ENCODE assay signal across 11 mouse cellular contexts in genomic region chr12:79535532-79536437, GRCm38 (mm10).
A peak's percentile ranks its signal among the peaks of the same experiment; 100 is the strongest.
DNase-seq lines count a peak whose midpoint lies in the region; ATAC-seq lines count a peak whose summit lies in the region.
"Had no signal": no experiment of that assay in that cellular context is flagged by ENCODE, and none has a peak within 500 bp of the region (broad histone marks: within the 10 kb centered on the region; RNA-seq: fewer than 3 reads in every experiment).

No protein-coding gene starts in this region.

- no peak overlapping the region for H3K4me2 ChIP-seq in hindbrain, embryonic 12.5 days (replicated peaks)
- H3K4me2 ChIP-seq in hindbrain, embryonic 16.5 days (ENCODE audit: low read length), result no peak overlapping the region
- no peak overlapping the region for H3K4me2 ChIP-seq in embryonic facial prominence, embryonic 11.5 days (ENCODE audit: low read depth, low read length)
- H3K4me2 ChIP-seq in heart, embryonic 15.5 days, result no peak overlapping the region
- H3K4me2 ChIP-seq in liver, embryonic 12.5 days, result no peak overlapping the region

- intact Hi-C loops in left cerebral cortex, postnatal 25 days (cut with DNase I), result no loop called here

- no peak overlapping the region for H3K27ac ChIP-seq in hindbrain, embryonic 12.5 days
- no peak overlapping the region for H3K27ac ChIP-seq in hindbrain, embryonic 16.5 days (ENCODE audit: low read depth, low read length)
- H3K27ac ChIP-seq in embryonic facial prominence, embryonic 11.5 days (replicated peaks; ENCODE audit: low read depth, low read length), result no peak overlapping the region; the same call in 1 of the 2 replicates
- peak overlapping the region; percentile 59 for H3K27ac ChIP-seq in heart, embryonic 15.5 days
- H3K27ac ChIP-seq in liver, embryonic 12.5 days, result no peak overlapping the region

- peaks cover 21% of the 10 kb centered on the region for H3K4me1 ChIP-seq in hindbrain, embryonic 12.5 days
- no peaks in the 10 kb centered on the region for H3K4me1 ChIP-seq in hindbrain, embryonic 16.5 days (ENCODE audit: control insufficient read depth, insufficient read depth, low read depth, low read length)
- H3K4me1 ChIP-seq in embryonic facial prominence, embryonic 11.5 days (ENCODE audit: control insufficient read depth, insufficient read depth, low read length), result no peaks in the 10 kb centered on the region
- H3K4me1 ChIP-seq in heart, embryonic 15.5 days (replicated peaks), result peaks cover 41% of the 10 kb centered on the region
- H3K4me1 ChIP-seq in liver, embryonic 12.5 days, result peaks cover 3% of the 10 kb centered on the region; the same call in 1 of the 2 replicates

- peak; percentile 56; the same call in 1 of the 2 replicates for ATAC-seq in hindbrain, embryonic 12.5 days (ENCODE audit: low FRiP score)
- no peak for ATAC-seq in hindbrain, embryonic 16.5 days
- ATAC-seq in embryonic facial prominence, embryonic 11.5 days (replicated peaks; ENCODE audit: insufficient number of reproducible peaks, low FRiP score, low TSS enrichment, low read depth), result no peak
- no peak for ATAC-seq in heart, embryonic 15.5 days (replicated peaks; ENCODE audit: insufficient number of reproducible peaks, insufficient read depth, low FRiP score, low read depth)
- ATAC-seq in liver, embryonic 12.5 days, result no peak

- H3K27me3 ChIP-seq in hindbrain, embryonic 12.5 days, result no peaks in the 10 kb centered on the region
- no peaks in the 10 kb centered on the region for H3K27me3 ChIP-seq in hindbrain, embryonic 16.5 days (replicated peaks; ENCODE audit: control insufficient read depth, insufficient read depth, low read length)
- H3K27me3 ChIP-seq in embryonic facial prominence, embryonic 11.5 days (ENCODE audit: control insufficient read depth, insufficient read depth, low read length), result no peaks in the 10 kb centered on the region
- no peaks in the 10 kb centered on the region for H3K27me3 ChIP-seq in heart, embryonic 15.5 days
- H3K27me3 ChIP-seq in liver, embryonic 12.5 days (replicated peaks), result no peaks in the 10 kb centered on the region

- DNase-seq in Muller cell, postnatal 12 days (ENCODE audit: inconsistent ontology term), result peak; percentile 72
- peak; percentile 47 for DNase-seq in embryonic facial prominence, embryonic 11.5 days (ENCODE audit: low spot score)
- DNase-seq in left cerebral cortex, postnatal 25 days (ENCODE audit: low spot score in 2 of 2), result no peak
- DNase-seq in cerebellum, adult 11 months, result no peak
- DNase-seq: adrenal gland, adult 2 months; cerebellum, postnatal 10 days; right cerebral cortex, postnatal 14 days had no signal

- H3K9ac ChIP-seq in hindbrain, embryonic 12.5 days, result no peak overlapping the region
- no peak overlapping the region for H3K9ac ChIP-seq in hindbrain, embryonic 16.5 days (ENCODE audit: low read depth, low read length)
- no peak overlapping the region for H3K9ac ChIP-seq in embryonic facial prominence, embryonic 11.5 days (replicated peaks; ENCODE audit: low read length)
- H3K9ac ChIP-seq in heart, embryonic 15.5 days, result no peak overlapping the region
- H3K9ac ChIP-seq in liver, embryonic 12.5 days, result no peak overlapping the region

- no peak overlapping the region for H3K4me3 ChIP-seq in hindbrain, embryonic 12.5 days
- no peak overlapping the region for H3K4me3 ChIP-seq in hindbrain, embryonic 16.5 days (ENCODE audit: low read length)
- no peak overlapping the region for H3K4me3 ChIP-seq in embryonic facial prominence, embryonic 11.5 days (ENCODE audit: low read depth, low read length)
- H3K4me3 ChIP-seq in heart, embryonic 15.5 days, result no peak overlapping the region
- no peak overlapping the region for H3K4me3 ChIP-seq in liver, embryonic 12.5 days

- H3K9me3 ChIP-seq in hindbrain, embryonic 12.5 days (replicated peaks), result no peaks in the 10 kb centered on the region
- no peaks in the 10 kb centered on the region for H3K9me3 ChIP-seq in hindbrain, embryonic 16.5 days (ENCODE audit: control insufficient read depth, low read length)
- H3K9me3 ChIP-seq in embryonic facial prominence, embryonic 11.5 days (replicated peaks; ENCODE audit: control insufficient read depth, low read length), result no peaks in the 10 kb centered on the region
- H3K9me3 ChIP-seq in heart, embryonic 15.5 days (replicated peaks), result no peaks in the 10 kb centered on the region
- H3K9me3 ChIP-seq in liver, embryonic 12.5 days (replicated peaks), result no peaks in the 10 kb centered on the region

- WGBS in hindbrain, embryonic 12.5 days, result 35% methylated on average over 9 of the region's 9 CpGs
- 42% methylated on average over 9 of the region's 9 CpGs for WGBS in hindbrain, embryonic 16.5 days
- WGBS in embryonic facial prominence, embryonic 11.5 days, result 35% methylated on average over 9 of the region's 9 CpGs
- WGBS in heart, embryonic 15.5 days, result 50% methylated on average over 9 of the region's 9 CpGs
- WGBS in liver, embryonic 12.5 days (ENCODE audit: insufficient replicate concordance), result 71% methylated on average over 9 of the region's 9 CpGs

- H3K36me3 ChIP-seq in hindbrain, embryonic 12.5 days, result no peaks in the 10 kb centered on the region
- no peaks in the 10 kb centered on the region for H3K36me3 ChIP-seq in hindbrain, embryonic 16.5 days (ENCODE audit: control insufficient read depth, insufficient read depth, low read length)
- no peaks in the 10 kb centered on the region for H3K36me3 ChIP-seq in embryonic facial prominence, embryonic 11.5 days (replicated peaks; ENCODE audit: control insufficient read depth, insufficient read depth, low read depth, low read length)
- no peaks in the 10 kb centered on the region for H3K36me3 ChIP-seq in heart, embryonic 15.5 days
- H3K36me3 ChIP-seq in liver, embryonic 12.5 days, result no peaks in the 10 kb centered on the region

Comparison
In these comparisons a context has a peak if more than half of its experiments do, and no peak if none do; other contexts are left out.
1. DNase-seq: peak in Muller cell, postnatal 12 days (single experiment) and embryonic facial prominence, embryonic 11.5 days (single experiment); none in left cerebral cortex, postnatal 25 days (0 of 2) and cerebellum, adult 11 months (single experiment).